Mouse (Mus musculus): ENCODE data around the gene A3galt2.

DNA sequence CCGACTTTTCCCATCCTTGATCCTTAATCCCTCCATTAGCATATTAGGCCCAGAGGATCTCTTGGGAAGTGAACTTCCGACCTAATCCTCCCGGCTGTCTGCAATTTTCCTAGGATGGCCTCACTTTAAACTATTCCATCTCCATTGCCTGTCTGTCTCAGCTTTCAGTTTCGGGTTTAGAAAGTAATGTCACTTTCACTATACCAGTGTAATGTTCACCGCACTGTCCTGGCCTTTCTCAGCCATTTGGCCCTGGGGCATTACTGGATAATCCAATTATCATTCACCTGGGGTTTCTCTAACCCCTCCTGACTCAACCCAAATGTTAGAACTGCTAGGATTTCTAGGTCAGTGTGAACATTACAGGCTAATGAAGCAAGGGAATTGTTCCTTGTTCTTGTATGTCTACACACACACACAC is 26.7 kb upstream of the A3galt2 start:
- no peak for TF ChIP-seq CTCF (IDR thresholded peaks at IDR 0.05; ENCODE audit: low read depth)
- TF ChIP-seq EP300 (IDR thresholded peaks at IDR 0.05; ENCODE audit: low read depth), result no peak
